Mouse (Mus musculus): ENCODE results near the gene Uck1.
A peak's percentile ranks its signal among the peaks of the same experiment; 100 is the strongest.
"Not testable (repeated sequence)": the region's sequence is repeated elsewhere in the genome, so short reads cannot be mapped to it uniquely, and the experiment has no call there.

Gene Uck1

GRCm38 (mm10) chr2:32259657-32260417, at the start of gene Uck1:
Uck1 (minus strand) TSS chr2:32260159.
- DNase-seq (ENCODE audit: low spot score in 2 of 2): peak; percentile 92 to 93

DNA sequence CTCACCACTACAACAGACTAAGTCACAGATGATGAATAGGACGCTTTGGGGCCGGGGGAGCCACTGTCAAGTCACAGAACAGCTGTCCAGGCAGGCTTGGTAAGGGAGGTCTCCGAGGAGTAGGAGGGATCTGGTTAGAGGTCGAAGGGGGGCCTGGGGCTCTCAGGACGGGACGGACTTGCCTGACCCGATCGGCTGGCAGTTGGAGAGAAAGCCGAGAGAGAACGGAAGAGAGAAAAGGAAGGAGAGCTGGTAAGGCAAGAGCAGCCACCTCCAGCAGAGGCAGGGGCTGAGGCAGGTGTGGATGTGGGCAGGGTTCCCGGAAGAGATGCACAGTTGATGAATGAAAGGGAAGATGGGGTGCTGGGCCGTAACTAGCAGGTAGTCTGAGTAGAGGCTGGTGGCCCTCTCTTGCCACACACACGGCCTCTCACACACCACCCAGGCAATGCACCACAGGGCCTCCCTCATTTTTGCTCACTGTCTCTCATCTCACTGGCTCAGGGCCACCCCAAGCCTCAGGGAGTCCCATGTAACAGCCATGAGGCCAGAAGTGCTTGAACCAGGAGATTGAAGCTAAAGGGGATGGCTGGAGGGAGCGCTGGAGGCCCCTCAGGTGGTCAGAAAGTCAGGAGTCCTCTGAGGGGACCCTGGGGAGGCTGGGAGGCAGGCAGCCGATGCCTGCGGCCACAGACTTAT, 49.1 kb upstream of the Uck1 start:
- no peak for DNase-seq (ENCODE audit: low spot score in 2 of 2)

- DNase-seq (ENCODE audit: low spot score in 2 of 2): peak; percentile 28 to 30
Observed at GRCm38 (mm10) chr2:32307941-32308760, 48.2 kb upstream of the Uck1 start.

DNA sequence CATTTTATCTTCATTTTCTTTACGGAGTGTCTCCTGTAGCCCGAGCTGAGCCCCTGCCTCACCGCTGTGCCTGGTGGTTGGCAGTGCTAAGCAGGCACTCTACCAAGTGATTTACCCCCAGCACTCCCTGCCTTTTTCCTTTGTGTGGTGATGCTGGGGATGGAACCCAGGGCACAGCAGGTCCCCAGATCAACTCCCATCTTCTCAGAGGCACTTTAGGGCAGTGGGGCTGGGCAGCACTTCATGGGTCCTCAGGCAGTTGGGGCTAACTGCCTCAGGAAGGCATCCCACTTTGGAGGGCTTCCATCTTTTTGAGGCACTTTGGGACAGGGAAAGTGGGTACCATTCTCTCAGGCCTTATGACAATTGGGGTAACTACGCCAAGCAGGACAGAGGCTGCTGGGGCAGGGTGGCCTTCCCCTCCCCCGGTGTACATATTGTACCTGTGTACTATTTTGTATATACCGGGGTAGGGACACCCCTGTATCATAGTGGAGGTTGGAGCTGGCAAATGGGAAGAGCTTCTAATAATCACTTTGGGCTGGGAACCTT, 47.4 kb upstream of the Uck1 start:
- DNase-seq (ENCODE audit: low spot score in 2 of 2): no peak

DNA sequence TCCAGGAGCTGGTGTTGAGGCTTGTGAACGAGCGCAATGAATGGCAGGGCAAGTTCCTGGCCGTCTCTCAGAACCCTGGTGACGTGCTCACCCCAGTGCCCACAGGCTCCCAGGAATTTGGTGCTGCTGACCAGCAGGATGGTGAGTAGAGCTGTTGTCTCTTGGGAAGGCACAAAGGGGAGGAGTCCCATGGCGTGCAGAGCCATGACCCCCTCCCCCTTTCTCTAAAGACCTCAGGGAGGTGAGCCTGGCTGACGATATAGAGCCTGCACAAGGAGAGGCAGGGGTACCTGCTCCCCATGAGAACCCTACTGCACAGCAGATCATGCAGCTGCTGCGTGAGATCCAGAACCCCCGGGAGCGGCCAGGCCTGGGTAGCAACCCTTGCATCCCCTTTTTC, 46.2 kb upstream of the Uck1 start:
- DNase-seq (ENCODE audit: low spot score in 2 of 2): no peak

- DNase-seq (ENCODE audit: low spot score in 2 of 2): no peak
Observed at GRCm38 (mm10) chr2:32305668-32306067, 45.7 kb upstream of the Uck1 start.

GRCm38 (mm10) chr2:32304145-32304832, 44.3 kb upstream of the Uck1 start:
- DNase-seq (ENCODE audit: low spot score in 2 of 2): peak; percentile 27 to 31

GRCm38 (mm10) chr2:32302952-32303351, 43.0 kb upstream of the Uck1 start:
- DNase-seq (ENCODE audit: low spot score in 2 of 2): no peak

DNA sequence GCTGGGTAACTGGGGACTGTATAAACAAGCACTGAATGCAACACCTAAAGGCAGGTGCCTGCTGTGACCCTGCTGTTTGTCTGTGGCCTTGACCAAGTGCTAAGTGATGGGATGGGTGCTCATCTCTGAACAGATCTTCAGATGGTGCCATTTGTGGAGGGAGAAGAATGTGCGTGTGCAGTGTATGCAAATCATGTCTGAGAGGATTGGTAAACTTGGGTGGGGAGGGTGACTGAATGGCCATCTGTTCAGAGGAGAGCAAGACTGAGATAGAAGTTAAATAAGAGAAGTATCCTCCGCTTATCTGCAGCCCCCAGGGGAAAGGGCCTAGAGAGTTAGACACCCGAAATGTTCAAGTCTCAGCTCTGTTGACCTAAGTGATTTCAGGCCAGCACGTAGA, 39.5 kb upstream of the Uck1 start:
- no peak for DNase-seq (ENCODE audit: low spot score in 2 of 2)

- not testable (repeated sequence) for DNase-seq (ENCODE audit: low spot score in 2 of 2)
Observed at GRCm38 (mm10) chr2:32295842-32296241, 35.9 kb upstream of the Uck1 start.

DNA sequence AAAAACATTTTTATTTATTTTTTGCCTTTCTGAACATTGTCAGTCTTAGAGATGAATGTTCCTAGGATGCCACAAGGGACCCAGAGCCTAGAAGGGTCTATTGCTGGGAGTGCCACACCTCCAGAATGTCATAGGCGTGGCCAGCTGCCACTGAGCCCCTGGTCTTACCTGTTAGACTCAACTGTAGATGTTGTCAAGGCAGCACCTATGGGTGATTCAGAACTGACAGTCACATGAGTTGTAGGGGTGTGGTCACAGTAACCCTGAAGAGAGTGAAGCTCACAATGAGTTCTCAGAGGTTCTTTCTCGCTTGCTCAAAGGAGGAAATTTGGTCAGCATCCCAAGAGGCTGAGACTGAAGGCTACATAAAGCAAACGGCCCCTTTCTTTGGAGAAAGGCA, 35.3 kb upstream of the Uck1 start:
- DNase-seq (ENCODE audit: low spot score in 2 of 2): no peak

DNA sequence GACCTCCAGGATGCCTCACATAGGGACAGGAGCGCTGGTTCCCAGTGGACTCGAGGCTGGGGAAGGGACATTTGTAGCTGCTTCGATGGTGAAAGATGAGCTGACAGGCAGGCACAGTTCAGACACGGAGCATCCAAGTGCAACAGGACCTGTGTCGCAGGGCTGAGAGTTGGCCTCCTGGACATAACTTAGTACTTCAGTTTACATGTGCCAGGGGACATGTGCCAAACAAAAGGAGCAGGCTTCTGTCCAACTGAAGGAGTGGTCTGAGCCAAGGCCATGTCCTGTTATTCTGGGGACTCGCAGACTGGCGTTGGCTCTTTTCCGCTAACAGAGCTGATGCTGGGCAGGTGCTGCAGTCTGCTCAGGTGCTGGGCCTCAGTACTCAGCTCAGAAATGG, 34.4 kb upstream of the Uck1 start:
- no peak for DNase-seq (ENCODE audit: low spot score in 2 of 2)

DNA sequence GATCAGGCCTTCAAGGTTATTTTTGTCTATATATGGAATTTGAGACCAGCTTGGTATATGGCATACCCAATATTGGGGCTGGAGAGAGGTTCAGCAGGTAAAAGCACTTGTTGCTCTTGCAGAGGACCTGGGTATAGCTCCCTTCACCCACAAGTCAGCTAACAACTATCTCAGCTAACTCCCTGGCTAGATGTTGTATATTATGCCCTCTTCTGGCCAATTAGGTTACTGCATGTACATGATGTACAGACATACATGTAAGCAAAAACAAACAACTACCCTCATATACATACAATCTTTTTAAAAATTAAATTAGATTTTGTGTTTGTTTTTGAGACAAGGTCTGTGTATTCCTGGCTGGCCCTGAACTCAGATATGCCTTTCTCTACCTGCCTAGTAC, 29.6 kb upstream of the Uck1 start:
- peak; percentile 20 to 63 for DNase-seq (ENCODE audit: low spot score in 2 of 2)

GRCm38 (mm10) chr2:32288371-32288931, 28.5 kb upstream of the Uck1 start:
- DNase-seq (ENCODE audit: low spot score in 2 of 2): no peak

DNA sequence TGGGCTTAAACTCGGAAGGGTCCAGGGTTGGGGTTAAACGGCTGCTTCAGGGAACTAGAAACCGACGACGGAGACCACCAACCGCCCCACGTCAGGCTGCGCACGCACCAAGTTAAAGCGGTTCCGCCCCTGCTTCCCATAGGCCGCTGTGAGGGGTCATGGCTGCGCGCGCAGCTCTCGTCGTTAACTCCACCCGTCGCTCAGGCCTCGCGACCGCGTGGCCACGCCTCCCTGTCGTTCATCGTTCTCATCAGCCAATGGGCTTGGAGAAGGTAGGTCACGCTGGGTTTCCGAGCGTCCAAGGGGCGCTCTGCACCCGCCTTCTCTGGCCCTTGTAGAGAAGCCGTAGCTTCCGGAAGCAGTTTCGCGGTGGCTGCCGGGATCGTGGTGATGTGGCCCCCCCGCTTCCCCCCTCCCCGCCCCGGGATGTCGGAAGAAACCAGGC, 28.0 kb upstream of the Uck1 start, which contains the start of gene Swi5:
TSS of gene Swi5 (minus strand) at position 153 of the 445 bp plus-strand sequence.
- DNase-seq (ENCODE audit: low spot score in 2 of 2): peak; percentile 97 to 99

DNA sequence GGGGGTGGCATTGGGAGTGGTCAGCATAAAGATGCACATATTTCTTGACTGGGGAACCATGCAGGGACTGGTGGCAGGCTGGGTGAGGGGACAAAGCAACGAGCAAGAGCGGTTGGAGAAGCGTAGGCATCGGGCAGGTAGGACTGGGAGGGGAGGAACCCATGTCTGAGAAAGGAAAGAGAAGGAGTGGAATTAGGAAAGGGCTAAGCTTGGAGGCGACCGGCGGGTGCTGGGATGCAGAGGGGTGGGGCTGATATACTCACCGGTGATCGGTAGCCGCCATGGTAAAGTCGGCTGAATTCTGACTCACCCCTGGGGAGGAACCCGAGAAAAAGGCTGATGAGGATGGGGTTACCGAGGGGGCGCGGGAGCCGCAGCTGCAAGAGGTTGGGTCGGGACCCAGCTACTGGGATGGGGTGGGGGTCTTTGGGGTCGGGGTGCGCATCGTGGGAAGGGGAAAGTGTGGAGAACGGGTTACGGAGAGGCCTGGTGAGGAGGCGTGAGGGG, 27.4 kb upstream of the Uck1 start, which contains the start of gene Golga2:
TSS of gene Golga2 (plus strand) at position 51 of the 507 bp plus-strand sequence.
- peak; percentile 12 to 32 for DNase-seq (ENCODE audit: low spot score in 2 of 2)

DNA sequence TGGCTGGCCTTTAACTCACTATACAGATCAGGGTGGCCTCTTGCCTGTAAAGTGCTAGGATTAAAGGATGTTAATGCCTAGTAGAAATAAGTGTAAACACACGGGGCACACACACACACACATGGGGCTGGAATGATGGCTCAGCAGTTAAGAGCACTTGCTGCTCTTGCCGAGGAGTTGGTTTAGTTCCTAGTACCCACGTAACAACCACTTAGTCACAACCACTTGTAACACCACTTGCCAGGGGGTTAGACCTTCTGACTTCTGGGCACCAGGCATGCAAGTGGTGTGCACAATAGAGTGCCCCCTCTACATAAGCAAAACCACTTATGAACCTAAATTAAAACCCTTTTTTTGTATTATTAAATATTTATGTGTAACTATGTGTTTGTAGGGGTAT, 24.0 kb upstream of the Uck1 start:
- DNase-seq (ENCODE audit: low spot score in 2 of 2): no peak

GRCm38 (mm10) chr2:32282727-32283126, 22.8 kb upstream of the Uck1 start:
- peak; percentile 52 to 59 for DNase-seq (ENCODE audit: low spot score in 2 of 2)

DNA sequence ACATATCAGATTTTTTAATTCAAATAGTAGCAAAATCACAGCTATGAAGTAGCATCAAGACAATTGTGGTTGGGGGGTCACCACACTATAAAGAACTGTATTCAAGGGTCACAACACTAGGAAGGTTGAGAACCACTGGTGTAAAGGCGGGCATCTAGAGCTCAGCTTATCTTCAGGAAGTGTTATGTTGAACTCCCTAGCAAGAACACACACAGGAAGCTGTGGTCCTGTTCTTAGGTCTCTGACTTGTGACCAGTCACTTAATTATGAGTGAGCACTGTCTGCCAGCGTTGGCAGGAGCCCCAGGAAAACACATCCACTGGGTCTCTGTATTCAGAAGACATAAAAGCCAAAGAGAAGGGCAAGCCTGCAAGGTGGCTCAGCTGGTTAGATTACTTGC, 22.3 kb upstream of the Uck1 start:
- DNase-seq (ENCODE audit: low spot score in 2 of 2): no peak

GRCm38 (mm10) chr2:32275823-32276222, 15.9 kb upstream of the Uck1 start:
- DNase-seq (ENCODE audit: low spot score in 2 of 2): no peak

- peak; percentile 50 to 72 for DNase-seq (ENCODE audit: low spot score in 2 of 2)
Observed at GRCm38 (mm10) chr2:32260635-32261034, 676 bp upstream of the Uck1 start.
